28 mouse cellular contexts compared by ENCODE assay signal in genomic region chr7:139381877-139382276, GRCm38 (mm10).
"Had no signal": no experiment of that assay in that cellular context is flagged by ENCODE, and none has a peak within 500 bp of the region (broad histone marks: within the 10 kb centered on the region; RNA-seq: fewer than 3 reads in every experiment).

No protein-coding gene starts in this region.

- H3K9ac ChIP-seq: embryonic facial prominence, embryonic 12.5 days; embryonic facial prominence, embryonic 13.5 days; embryonic facial prominence, embryonic 15.5 days; forebrain, embryonic 12.5 days; forebrain, embryonic 13.5 days; forebrain, embryonic 15.5 days; forebrain, postnatal 0 days had no signal

- H3K4me2 ChIP-seq: embryonic facial prominence, embryonic 12.5 days; embryonic facial prominence, embryonic 13.5 days; embryonic facial prominence, embryonic 15.5 days; forebrain, embryonic 12.5 days; forebrain, embryonic 13.5 days; forebrain, embryonic 15.5 days had no signal

- ATAC-seq: forebrain, embryonic 13.5 days; forebrain, embryonic 14.5 days; forebrain, embryonic 15.5 days; forebrain, embryonic 16.5 days; forebrain, postnatal 0 days had no signal

- H3K4me3 ChIP-seq: embryonic facial prominence, embryonic 10.5 days; embryonic facial prominence, embryonic 12.5 days; embryonic facial prominence, embryonic 13.5 days; embryonic facial prominence, embryonic 15.5 days; erythroblast, embryonic 14.5 days; forebrain, embryonic 10.5 days; forebrain, embryonic 12.5 days; forebrain, embryonic 13.5 days; forebrain, embryonic 15.5 days; gastrocnemius, adult 2 months; heart, adult 2 months had no signal

- DNase-seq: cerebellum, adult 2 months; cerebellum, adult 8-10 months; cerebellum, adult 9-10 months; cerebellum, adult 9-11 months; cerebellum, postnatal 10 days; cerebellum, postnatal 14 days; cerebellum, postnatal 25 days; cerebellum, postnatal 36 days; embryo, embryonic 11 days; forebrain, postnatal 0 days; gastrocnemius, adult 2 months; gastrocnemius, postnatal 10 days; gastrocnemius, postnatal 14 days; gastrocnemius, postnatal 25 days; gastrocnemius, postnatal 36 days; heart, adult 18-20 months; heart, adult 2 months had no signal

- H3K27me3 ChIP-seq: embryonic facial prominence, embryonic 12.5 days; embryonic facial prominence, embryonic 13.5 days; embryonic facial prominence, embryonic 15.5 days; forebrain, embryonic 12.5 days; forebrain, embryonic 13.5 days; forebrain, embryonic 15.5 days had no signal

- H3K4me1 ChIP-seq: embryonic facial prominence, embryonic 10.5 days; embryonic facial prominence, embryonic 12.5 days; forebrain, embryonic 10.5 days; forebrain, embryonic 12.5 days had no signal

- H3K27ac ChIP-seq: embryonic facial prominence, embryonic 10.5 days; embryonic facial prominence, embryonic 12.5 days; embryonic facial prominence, embryonic 13.5 days; embryonic facial prominence, embryonic 15.5 days; forebrain, embryonic 10.5 days; forebrain, embryonic 12.5 days; forebrain, embryonic 13.5 days; forebrain, embryonic 15.5 days; gastrocnemius, adult 2 months; heart, adult 2 months had no signal

- H3K9me3 ChIP-seq: embryonic facial prominence, embryonic 10.5 days; embryonic facial prominence, embryonic 12.5 days; embryonic facial prominence, embryonic 13.5 days; embryonic facial prominence, embryonic 15.5 days; forebrain, embryonic 10.5 days; forebrain, embryonic 12.5 days; forebrain, embryonic 13.5 days; forebrain, embryonic 15.5 days had no signal

- H3K36me3 ChIP-seq: embryonic facial prominence, embryonic 10.5 days; embryonic facial prominence, embryonic 12.5 days; embryonic facial prominence, embryonic 13.5 days; embryonic facial prominence, embryonic 15.5 days; forebrain, embryonic 10.5 days; forebrain, embryonic 12.5 days; forebrain, embryonic 15.5 days had no signal
